Mouse (Mus musculus) embryonic facial prominence, embryonic 13.5 days (tissue): Measurements from ENCODE around the gene Capn11. TPM values are rescaled to one million over a fixed set of nuclear protein-coding genes. Genes with fewer than 3 reads are reported as not detected.

Experiments
- polyA plus RNA-seq: library from polyadenylated mRNA; unstranded; fragments of >200 nt; fragmentation: Nextera tagmentation; extraction: Ambion mirVana; gene quantifications from 2 replicates; pipeline ENCODE4 v1.2.1, GENCODE M21; 2015

The Capn11 gene
- polyA plus RNA-seq, 1 experiment from 2014 or later = 0.63 TPM

Other genes starting within 250 kb of the Capn11 start
- 74.0 and 83.1 TPM in 2 replicates for gene Cdc5l, start 225.6 kb downstream of the Capn11 start, polyA plus RNA-seq
- 0.86 and 0.88 TPM in 2 replicates for gene Spats1, start 183.9 kb downstream of the Capn11 start, polyA plus RNA-seq
- gene Aars2, start 152.5 kb downstream of the Capn11 start, polyA plus RNA-seq = 20.2 and 21.5 TPM in 2 replicates
- 1.0 and 1.1 TPM in 2 replicates for gene Tcte1, start 135.9 kb downstream of the Capn11 start, polyA plus RNA-seq
- 7.7 and 10.1 TPM in 2 replicates for gene Tmem151b, start 109.6 kb downstream of the Capn11 start, polyA plus RNA-seq
- gene Nfkbie, start 103.6 kb downstream of the Capn11 start, polyA plus RNA-seq = 4.7 TPM in 2 replicates
- 104 and 122 TPM in 2 replicates for gene Slc35b2, start 95.5 kb downstream of the Capn11 start, polyA plus RNA-seq
- gene Hsp90ab1, start 86.1 kb downstream of the Capn11 start, polyA plus RNA-seq = 1,480 and 1,606 TPM in 2 replicates
- 69.8 and 77.4 TPM in 2 replicates for gene Slc29a1, start 59.7 kb downstream of the Capn11 start, polyA plus RNA-seq
- gene Mymx, start 57.2 kb downstream of the Capn11 start, polyA plus RNA-seq = 3.8 and 5.5 TPM in 2 replicates
- 146 and 152 TPM in 2 replicates for gene Mrpl14, start 27.0 kb upstream of the Capn11 start, polyA plus RNA-seq
- gene Tmem63b, start 27.6 kb upstream of the Capn11 start, polyA plus RNA-seq = 38.0 and 42.4 TPM in 2 replicates
- not detected in 2 replicates for gene 1600014C23Rik, start 74.5 kb upstream of the Capn11 start, polyA plus RNA-seq